Mouse (Mus musculus) limb, embryonic 12.5 days (tissue): ENCODE measurements around the gene Exoc7. TPM values are rescaled to one million over a fixed set of nuclear protein-coding genes. Genes with fewer than 3 reads are reported as not detected.

Experiments
- polyA plus RNA-seq: library from polyadenylated mRNA; unstranded; fragments of >200 nt; fragmentation: Nextera tagmentation; extraction: Ambion mirVana; gene quantifications from 2 replicates; pipeline ENCODE4 v1.2.1, GENCODE M21; 2016

Exoc7 gene
- polyA plus RNA-seq, 1 experiment from 2014 or later = 82.8 TPM

Other genes with a start within 250 kb of the Exoc7 start
- gene Unc13d, start 229.3 kb downstream of the Exoc7 start, polyA plus RNA-seq = 1.4 and 1.7 TPM in 2 replicates
- 33.2 and 36.6 TPM in 2 replicates for gene Wbp2, start 220.2 kb downstream of the Exoc7 start, polyA plus RNA-seq
- 6.0 and 7.9 TPM in 2 replicates for gene Trim47, start 180.0 kb downstream of the Exoc7 start, polyA plus RNA-seq
- gene Trim65, start 176.1 kb downstream of the Exoc7 start, polyA plus RNA-seq = 2.1 and 3.0 TPM in 2 replicates
- 86.9 and 90.8 TPM in 2 replicates for gene Mrpl38, start 168.4 kb downstream of the Exoc7 start, polyA plus RNA-seq
- 54.0 and 60.3 TPM in 2 replicates for gene Fbf1, start 139.1 kb downstream of the Exoc7 start, polyA plus RNA-seq
- gene Ten1, start 108.4 kb downstream of the Exoc7 start, polyA plus RNA-seq = 64.7 and 71.3 TPM in 2 replicates
- gene Acox1, start 108.2 kb downstream of the Exoc7 start, polyA plus RNA-seq = 18.1 and 21.2 TPM in 2 replicates
- 2.4 and 3.3 TPM in 2 replicates for gene Evpl, start 69.2 kb downstream of the Exoc7 start, polyA plus RNA-seq
- 110 and 112 TPM in 2 replicates for gene Srp68, start 33.0 kb downstream of the Exoc7 start, polyA plus RNA-seq
- 0.20 TPM in 1 of 2 replicates, not detected in the other for gene Galr2, start 26.3 kb downstream of the Exoc7 start, polyA plus RNA-seq
- gene Foxj1, start 28.2 kb upstream of the Exoc7 start, polyA plus RNA-seq = 0.18 TPM in 2 replicates
- 25.2 and 26.7 TPM in 2 replicates for gene Rnf157, start 105.8 kb upstream of the Exoc7 start, polyA plus RNA-seq
- 36.6 and 48.4 TPM in 2 replicates for gene Ubald2, start 126.9 kb upstream of the Exoc7 start, polyA plus RNA-seq
- 0.35 TPM in 2 replicates for gene Qrich2, start 159.0 kb upstream of the Exoc7 start, polyA plus RNA-seq
- 186 and 199 TPM in 2 replicates for gene Prpsap1, start 187.0 kb upstream of the Exoc7 start, polyA plus RNA-seq
- 1.4 and 1.8 TPM in 2 replicates for gene Sphk1, start 223.7 kb upstream of the Exoc7 start, polyA plus RNA-seq